Mouse (Mus musculus) limb, embryonic 11.5 days (tissue): ENCODE measurements around the gene Eif3c. TPM values are rescaled to one million over a fixed set of nuclear protein-coding genes. Genes with fewer than 3 reads are reported as not detected.

Experiments used
- ATAC-seq: fragments of 200-750 bp; cut with Nextera tagmentation; 2 replicates; pipeline ENCODE4 v1.8.0; 2017; ENCODE audit warnings: low read depth; ENCODE audit not compliant: insufficient number of reproducible peaks, low FRiP score, low TSS enrichment
- DNase-seq: peaks from one replicate; pipeline ENCODE4 v3.0.0-alpha.2; 2015; ENCODE audit warnings: low spot score
- H3K27ac ChIP-seq: fragments of 300-500 bp; sonication (generic); replicated peaks from 2 replicates; pipeline ENCODE4 v1.5.1; 2014; ENCODE audit warnings: low read depth, mild to moderate bottlenecking, low read length
- H3K27me3 ChIP-seq: fragments of 300-500 bp; sonication (generic); 2 replicates; pipeline ENCODE4 v1.6.1; 2014; ENCODE audit warnings: mild to moderate bottlenecking, low read length, mixed read lengths; ENCODE audit not compliant: control insufficient read depth, insufficient read depth
- H3K36me3 ChIP-seq: fragments of 300-500 bp; sonication (generic); 2 replicates; pipeline ENCODE4 v1.6.1; 2014; ENCODE audit warnings: mild to moderate bottlenecking, low read length, moderate library complexity, mixed read lengths; ENCODE audit not compliant: control insufficient read depth, insufficient read depth
- H3K4me1 ChIP-seq: fragments of 300-500 bp; sonication (generic); 2 replicates; pipeline ENCODE4 v1.6.1; 2014; ENCODE audit warnings: low read length, mixed read lengths; ENCODE audit not compliant: control insufficient read depth, insufficient read depth
- H3K4me2 ChIP-seq: fragments of 300-500 bp; sonication (generic); 2 replicates; pipeline ENCODE4 v1.6.1; 2014; ENCODE audit warnings: low read depth, mild to moderate bottlenecking, moderate library complexity; ENCODE audit not compliant: severe bottlenecking
- H3K4me3 ChIP-seq: fragments of 300-500 bp; sonication (generic); 2 replicates; pipeline ENCODE4 v1.5.1; 2014; ENCODE audit warnings: low read depth, low read length
- H3K9ac ChIP-seq: fragments of 300-500 bp; sonication (generic); 2 replicates; pipeline ENCODE4 v1.6.1; 2014; ENCODE audit warnings: mild to moderate bottlenecking, low read length
- H3K9me3 ChIP-seq: fragments of 300-500 bp; sonication (generic); 2 replicates; pipeline ENCODE4 v1.6.1; 2016; ENCODE audit warnings: low read length; ENCODE audit not compliant: control insufficient read depth
- WGBS: fragments of 180-500 bp; shearing (Covaris S2); extraction: QIAGEN DNeasy Blood & Tissue Kit; methylation state at CpG from one replicate; pipeline ENCODE4 v1.1.7; 2014; 5-methylcytosine and 5-hydroxymethylcytosine counted together
- polyA plus RNA-seq: library from polyadenylated mRNA; unstranded; fragments of >200 nt; fragmentation: Nextera tagmentation; extraction: Ambion mirVana; gene quantifications from 2 replicates; pipeline ENCODE4 v1.2.1, GENCODE M21; 2014

The Eif3c gene
- polyA plus RNA-seq, 1 experiment from 2014 or later, result 195 TPM

GRCm38 (mm10) chr7:126595890-126596289 is 29.7 kb upstream of the Eif3c start:
- Histone ChIP-seq H3K27ac (no peak overlapping the region), H3K4me1 (no peaks in the 10 kb centered on the region), H3K4me3 (no peak overlapping the region), H3K27me3 (no peaks in the 10 kb centered on the region), H3K9ac (no peak overlapping the region), H3K36me3 (no peaks in the 10 kb centered on the region), H3K4me2 (no peak overlapping the region), H3K9me3 (no peaks in the 10 kb centered on the region)
- WGBS, result 80% methylated on average over 5 of the region's 5 CpGs
- ATAC-seq (no peak), DNase-seq (no peak)

GRCm38 (mm10) chr7:126594862-126595561 is 28.8 kb upstream of the Eif3c start, which contains the start of gene Il27:
TSS of gene Il27 (minus strand) at chr7:126594941.
- no peak within 1 kb of the TSS for H3K4me2 ChIP-seq
- DNase-seq (no peak), ATAC-seq (no peak)
- WGBS, result 85% methylated on average over 11 of the region's 11 CpGs
- H3K9ac ChIP-seq, result no peak within 1 kb of the TSS
- no peak within 1 kb of the TSS for H3K27ac ChIP-seq
- no peaks in the 10 kb centered on the region for H3K36me3 ChIP-seq
- no peak within 1 kb of the TSS for H3K4me3 ChIP-seq
- no peaks in the 10 kb centered on the region for H3K27me3 ChIP-seq
- no peaks in the 10 kb centered on the region for H3K4me1 ChIP-seq
- H3K9me3 ChIP-seq, result no peaks in the 10 kb centered on the region

- Histone ChIP-seq H3K9ac (peak overlapping the region; percentile 55), H3K36me3 (no peaks in the 10 kb centered on the region), H3K9me3 (no peaks in the 10 kb centered on the region), H3K4me3 (0 out of 2 replicates have a peak overlapping the region, but pooled peaks have one; percentile 3), H3K4me2 (peak overlapping the region; percentile 32), H3K4me1 (0 out of 2 replicates have a peak, but pooled peaks cover 3% of the 10 kb centered on the region), H3K27ac (no peak overlapping the region), H3K27me3 (no peaks in the 10 kb centered on the region; the same call in 1 of the 2 replicates)
- ATAC-seq (0 out of 2 replicates have a peak, but pooled peaks have one; percentile 13), DNase-seq (peak; percentile 84)
- 6% methylated on average over 15 of the region's 16 CpGs for WGBS
These were observed 21.6 kb upstream of the Eif3c start for GRCm38 (mm10) chr7:126587779-126588178.

GRCm38 (mm10) chr7:126586839-126587238 is 20.6 kb upstream of the Eif3c start:
- Histone ChIP-seq H3K27ac (no peak overlapping the region), H3K36me3 (no peaks in the 10 kb centered on the region), H3K9ac (no peak overlapping the region; the same call in 1 of the 2 replicates), H3K9me3 (no peaks in the 10 kb centered on the region), H3K4me2 (no peak overlapping the region), H3K4me3 (no peak overlapping the region), H3K27me3 (no peaks in the 10 kb centered on the region; the same call in 1 of the 2 replicates), H3K4me1 (0 out of 2 replicates have a peak, but pooled peaks cover 3% of the 10 kb centered on the region)
- DNase-seq (no peak), ATAC-seq (no peak)
- WGBS, result 72% methylated on average over 8 of the region's 8 CpGs

GRCm38 (mm10) chr7:126585717-126586116 is 19.5 kb upstream of the Eif3c start, which contains the start of gene Cln3:
TSS of gene Cln3 (minus strand) at chr7:126585817.
- no peak for DNase-seq
- Histone ChIP-seq H3K9me3 (no peaks in the 10 kb centered on the region), H3K27me3 (no peaks in the 10 kb centered on the region; the same call in 1 of the 2 replicates), H3K4me1 (0 out of 2 replicates have a peak, but pooled peaks cover 3% of the 10 kb centered on the region), H3K4me3 (no peak within 1 kb of the TSS), H3K27ac (no peak within 1 kb of the TSS), H3K9ac (no peak within 1 kb of the TSS), H3K4me2 (no peak within 1 kb of the TSS), H3K36me3 (no peaks in the 10 kb centered on the region)
- WGBS, result 75% methylated on average over 6 of the region's 6 CpGs
- no peak for ATAC-seq

- WGBS, result 69% methylated on average over 8 of the region's 8 CpGs
- Histone ChIP-seq H3K27ac (no peak within 1 kb of the TSS), H3K9ac (no peak within 1 kb of the TSS), H3K4me2 (peak within 1 kb of the TSS; percentile 84), H3K9me3 (no peaks in the 10 kb centered on the region), H3K36me3 (no peaks in the 10 kb centered on the region), H3K27me3 (no peaks in the 10 kb centered on the region; the same call in 1 of the 2 replicates), H3K4me1 (0 out of 2 replicates have a peak, but pooled peaks cover 3% of the 10 kb centered on the region), H3K4me3 (no peak within 1 kb of the TSS)
- ATAC-seq (no peak), DNase-seq (no peak)
These were observed 18.3 kb upstream of the Eif3c start, which contains the start of gene Apobr for GRCm38 (mm10) chr7:126584506-126584977. TSS of gene Apobr (plus strand) at chr7:126584942.

GRCm38 (mm10) chr7:126583761-126584160 is 17.6 kb upstream of the Eif3c start:
- no peaks in the 10 kb centered on the region for H3K9me3 ChIP-seq
- H3K4me2 ChIP-seq, result peak overlapping the region; percentile 84
- H3K27ac ChIP-seq, result no peak overlapping the region
- no peaks in the 10 kb centered on the region; the same call in 1 of the 2 replicates for H3K27me3 ChIP-seq
- no peak for DNase-seq
- no peak overlapping the region; the same call in 1 of the 2 replicates for H3K4me3 ChIP-seq
- WGBS, result 52% methylated on average over 6 of the region's 6 CpGs
- H3K4me1 ChIP-seq, result 0 out of 2 replicates have a peak, but pooled peaks cover 3% of the 10 kb centered on the region
- no peak for ATAC-seq
- H3K9ac ChIP-seq, result no peak overlapping the region
- no peaks in the 10 kb centered on the region for H3K36me3 ChIP-seq

- Histone ChIP-seq H3K4me3 (peak overlapping the region; percentile 53), H3K9ac (peak overlapping the region; percentile 56), H3K4me2 (peak overlapping the region; percentile 84), H3K27ac (no peak overlapping the region; the same call in 1 of the 2 replicates), H3K36me3 (no peaks in the 10 kb centered on the region), H3K4me1 (0 out of 2 replicates have a peak, but pooled peaks cover 3% of the 10 kb centered on the region), H3K27me3 (no peaks in the 10 kb centered on the region; the same call in 1 of the 2 replicates), H3K9me3 (no peaks in the 10 kb centered on the region)
- peak; percentile 91 for DNase-seq
- WGBS, result 1% methylated on average over 22 of the region's 22 CpGs
- peak; percentile 88 for ATAC-seq
These were observed 17.1 kb upstream of the Eif3c start for GRCm38 (mm10) chr7:126583251-126583709.
